Mouse (Mus musculus): Measurements from ENCODE around the gene Abcf2. TPM values are rescaled to one million over a fixed set of nuclear protein-coding genes. Genes with fewer than 3 reads are reported as not detected.

The Abcf2 gene
- total RNA-seq, 2 experiments from 2014 or later, result 85.2 to 90.3 TPM

DNA sequence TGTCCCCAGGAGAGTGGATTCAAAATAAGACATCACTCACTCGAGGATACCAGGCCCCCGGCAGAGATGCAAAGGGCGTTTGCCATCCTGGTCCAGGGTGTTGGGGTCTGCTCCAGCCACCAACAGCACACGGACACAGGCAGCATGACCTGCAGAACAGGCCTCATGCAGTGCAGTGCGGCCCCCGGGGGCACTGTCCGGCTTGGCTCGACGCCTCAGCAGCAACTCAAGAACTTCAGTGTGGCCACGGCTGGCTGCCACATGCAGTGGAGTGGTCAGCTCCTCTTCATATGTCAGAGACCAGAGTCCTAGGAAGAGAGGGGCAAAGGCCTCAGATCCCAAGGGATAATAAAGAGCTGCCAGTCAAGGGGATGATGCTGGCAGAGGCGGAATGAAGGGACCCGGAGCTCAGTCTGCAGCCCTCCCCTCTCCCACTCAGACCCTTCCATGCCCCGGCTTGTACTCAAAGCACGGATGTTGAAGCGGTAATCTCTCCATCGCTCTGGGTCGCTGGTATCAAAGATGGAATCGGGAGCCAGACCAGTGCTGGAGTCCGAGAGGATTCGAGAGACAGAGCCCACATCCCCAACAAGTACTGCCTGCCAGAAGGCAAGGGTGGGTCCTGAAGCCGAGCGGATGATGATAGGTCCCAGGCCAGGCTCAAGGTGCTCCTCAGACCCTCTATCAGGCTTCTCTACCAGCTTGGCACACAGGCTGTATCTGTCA, 37.5 kb downstream of the Abcf2 start:
- intact Hi-C loops (cut with DNase I), result no loop called here
- DNase-seq (ENCODE audit: low spot score in 2 of 2), result no peak

DNA sequence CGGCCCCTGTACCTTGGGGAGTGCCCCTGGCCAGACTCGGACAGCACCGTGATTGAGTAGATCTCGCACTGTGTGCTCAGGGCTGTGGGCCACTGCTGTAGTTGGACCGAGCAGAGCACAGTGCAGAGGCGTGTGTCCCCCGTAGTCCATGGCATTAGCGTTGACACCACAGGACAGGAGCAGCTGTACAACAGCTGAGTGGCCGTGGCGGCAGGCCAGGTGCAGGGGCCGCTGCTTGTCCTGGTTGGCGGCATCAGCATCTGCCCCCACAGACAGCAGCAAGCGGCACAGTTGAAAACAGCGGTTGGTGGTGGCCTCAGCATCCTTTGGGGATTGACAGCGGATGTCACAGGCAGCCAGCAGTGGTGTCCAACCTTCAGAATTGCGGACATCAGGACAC, 39.6 kb downstream of the Abcf2 start:
- no peak for DNase-seq (ENCODE audit: low spot score in 2 of 2)
- intact Hi-C loops (cut with DNase I), result no loop called here

DNA sequence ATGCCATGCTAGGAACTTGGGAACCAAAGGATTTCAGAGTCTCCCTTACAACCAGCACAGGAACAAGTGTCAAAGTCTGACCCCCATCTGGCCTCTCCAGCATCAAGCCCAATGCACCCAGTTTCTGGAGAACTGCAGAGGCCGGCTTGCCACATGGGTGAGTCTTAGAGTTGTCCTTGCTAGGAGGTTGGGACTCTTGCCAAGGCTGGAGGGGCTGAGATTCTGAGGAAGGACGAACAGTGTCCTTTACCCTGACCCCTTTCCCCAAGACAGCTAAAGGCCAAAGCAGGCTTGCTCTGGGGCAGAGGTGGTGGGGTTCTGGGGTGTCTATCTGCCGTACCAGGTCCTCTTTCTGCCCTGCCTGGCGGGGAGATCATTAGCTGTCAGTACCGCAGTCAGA, 40.8 kb downstream of the Abcf2 start:
- intact Hi-C loops (cut with DNase I), result no loop called here
- DNase-seq (ENCODE audit: low spot score in 2 of 2), result no peak

DNA sequence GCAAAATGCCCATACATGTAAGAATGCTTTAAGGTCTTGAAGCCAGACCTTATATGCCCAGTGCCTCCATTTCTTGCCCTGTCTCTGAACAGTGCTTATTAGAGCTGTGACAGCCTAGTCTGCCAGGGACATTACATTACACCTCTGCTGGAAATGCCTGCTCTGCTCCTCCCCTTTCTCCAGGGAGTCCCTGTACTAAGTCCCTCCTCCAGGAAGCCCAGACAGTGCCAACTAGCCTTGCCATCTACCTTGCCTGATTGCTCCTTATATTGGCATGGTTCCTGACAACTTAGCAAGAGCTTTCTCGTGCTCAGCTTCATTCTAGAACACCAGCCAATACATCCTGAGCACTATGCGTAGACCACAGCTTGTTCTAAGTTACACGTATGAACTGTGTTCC, 41.5 kb downstream of the Abcf2 start:
- DNase-seq (ENCODE audit: low spot score in 2 of 2), result no peak
- intact Hi-C loops (cut with DNase I), result no loop called here

DNA sequence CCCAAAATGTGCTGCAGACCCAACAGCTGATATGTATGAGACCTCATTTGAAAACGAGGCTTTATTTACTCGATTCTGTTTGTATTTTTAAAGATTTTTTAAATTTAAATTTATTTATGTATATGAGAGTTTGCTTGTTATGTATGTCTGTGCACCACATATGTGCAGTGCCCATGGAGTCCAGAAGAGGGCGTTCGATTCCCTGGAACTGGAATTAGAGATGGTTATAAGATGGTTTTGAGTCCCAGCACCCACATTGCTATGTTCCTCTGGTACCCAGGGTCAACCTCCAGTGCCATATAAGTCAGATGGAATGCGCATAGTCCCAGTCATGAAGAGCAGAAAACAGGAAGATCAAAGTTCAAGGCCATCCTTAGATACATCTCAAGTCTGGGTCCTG, 43.0 kb downstream of the Abcf2 start:
- intact Hi-C loops (cut with DNase I), result no loop called here

DNA sequence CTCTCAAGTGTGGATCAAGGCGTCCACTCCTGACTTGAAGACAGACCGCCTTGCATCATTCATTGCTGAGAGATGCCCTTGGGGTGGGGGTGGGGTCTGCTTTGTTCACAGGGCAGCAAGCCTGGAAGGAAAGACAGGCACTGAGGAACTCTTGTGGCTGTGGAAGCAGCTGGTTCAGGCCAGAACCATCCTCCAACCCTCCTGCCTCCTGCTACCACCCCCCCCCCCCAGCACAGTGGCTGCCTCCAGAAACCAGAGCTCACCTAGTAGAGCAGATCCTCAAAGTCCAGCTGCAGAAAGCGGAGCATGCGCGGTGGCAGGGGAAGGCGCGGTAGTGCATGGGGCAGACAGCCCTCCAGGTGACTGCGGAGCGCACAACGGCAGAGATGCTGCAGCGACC, 43.9 kb downstream of the Abcf2 start:
- DNase-seq (ENCODE audit: low spot score in 2 of 2), result no peak
- intact Hi-C loops (cut with DNase I), result no loop called here

More for the DNA sequence above, 43.0 kb downstream of the Abcf2 start:
- DNase-seq (ENCODE audit: low spot score in 2 of 2), result no peak

DNA sequence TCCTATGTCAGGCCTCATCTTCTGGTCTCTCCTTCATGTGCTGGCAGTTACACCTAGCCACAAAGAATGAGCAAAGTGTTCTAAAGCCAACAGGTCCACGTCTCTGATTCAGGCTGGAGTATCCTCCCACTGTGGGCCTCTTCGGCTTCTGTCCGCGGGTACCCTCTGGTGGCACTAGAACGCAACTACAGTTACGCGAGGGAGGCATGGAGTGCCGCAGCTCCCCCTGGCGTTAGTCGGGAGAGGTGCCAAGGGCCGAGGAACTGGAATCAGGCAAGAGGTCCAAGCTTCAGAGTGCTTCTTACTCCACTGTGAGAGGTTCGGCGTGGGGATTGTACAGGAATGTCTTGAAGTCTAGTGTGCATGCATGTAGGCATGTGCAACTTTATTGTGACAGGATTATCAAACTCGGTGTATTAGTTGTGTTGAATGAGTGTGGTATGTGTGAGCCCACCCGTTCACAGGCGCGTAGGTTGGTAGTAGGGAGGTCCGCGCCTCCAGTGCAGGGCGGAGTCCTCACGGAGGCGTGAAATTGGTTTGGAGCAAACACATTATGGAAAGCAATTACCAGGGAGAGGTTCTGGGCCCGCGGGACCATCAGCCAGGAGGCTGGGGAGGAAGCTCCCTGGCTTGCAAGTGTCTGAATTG, 47.1 kb downstream of the Abcf2 start:
- intact Hi-C loops (cut with DNase I), result loop anchor here (2.0 kb wide), 1 partner anchor 45 kb away; no protein-coding TSS in a partner anchor
- DNase-seq (ENCODE audit: low spot score in 2 of 2), result peak; percentile 88 to 92

DNA sequence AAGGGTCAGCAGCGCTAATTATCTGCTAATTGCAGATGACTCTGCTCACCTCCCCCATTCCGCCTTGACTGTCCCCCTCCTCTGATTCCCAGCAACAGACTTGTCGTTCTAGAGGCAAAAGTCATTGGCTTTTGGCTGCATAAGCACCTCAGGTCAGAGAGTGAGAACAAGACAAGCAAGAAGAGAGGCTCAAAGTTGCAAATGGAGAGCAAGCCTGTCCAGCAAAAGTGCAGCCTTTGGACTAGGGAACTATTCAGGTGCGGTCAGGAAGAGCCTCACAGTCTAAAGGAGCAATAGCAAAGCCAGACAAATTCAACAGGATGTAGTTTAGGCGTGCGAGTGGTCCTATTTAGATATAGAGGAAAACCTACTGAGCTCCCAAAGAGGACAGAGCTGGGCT, 49.5 kb downstream of the Abcf2 start:
- intact Hi-C loops (cut with DNase I), result no loop called here
- no peak for DNase-seq (ENCODE audit: low spot score in 2 of 2)

DNA sequence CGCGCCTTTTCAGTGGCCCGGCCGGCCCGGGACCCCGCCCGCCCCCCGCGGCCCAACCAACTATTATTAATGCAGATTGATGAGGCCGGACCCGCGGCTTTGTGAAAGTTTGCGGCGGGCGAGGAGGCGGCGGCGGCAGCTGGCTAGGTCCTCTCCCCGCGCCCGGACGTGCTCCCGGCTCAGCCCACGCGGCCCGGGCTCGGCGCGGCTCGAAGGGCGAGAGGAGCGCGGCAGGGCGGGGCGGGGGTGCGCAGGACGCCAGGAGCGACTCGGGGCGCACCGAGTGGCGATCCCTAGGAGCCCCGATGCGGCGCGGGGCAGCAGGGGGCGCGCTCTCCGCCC, 50.4 kb downstream of the Abcf2 start, which contains the start of gene Gbx1:
TSS of gene Gbx1 (minus strand) at position 314 of the 342 bp plus-strand sequence.
- DNase-seq (ENCODE audit: low spot score in 2 of 2), result no peak
- intact Hi-C loops (cut with DNase I), result no loop called here

DNA sequence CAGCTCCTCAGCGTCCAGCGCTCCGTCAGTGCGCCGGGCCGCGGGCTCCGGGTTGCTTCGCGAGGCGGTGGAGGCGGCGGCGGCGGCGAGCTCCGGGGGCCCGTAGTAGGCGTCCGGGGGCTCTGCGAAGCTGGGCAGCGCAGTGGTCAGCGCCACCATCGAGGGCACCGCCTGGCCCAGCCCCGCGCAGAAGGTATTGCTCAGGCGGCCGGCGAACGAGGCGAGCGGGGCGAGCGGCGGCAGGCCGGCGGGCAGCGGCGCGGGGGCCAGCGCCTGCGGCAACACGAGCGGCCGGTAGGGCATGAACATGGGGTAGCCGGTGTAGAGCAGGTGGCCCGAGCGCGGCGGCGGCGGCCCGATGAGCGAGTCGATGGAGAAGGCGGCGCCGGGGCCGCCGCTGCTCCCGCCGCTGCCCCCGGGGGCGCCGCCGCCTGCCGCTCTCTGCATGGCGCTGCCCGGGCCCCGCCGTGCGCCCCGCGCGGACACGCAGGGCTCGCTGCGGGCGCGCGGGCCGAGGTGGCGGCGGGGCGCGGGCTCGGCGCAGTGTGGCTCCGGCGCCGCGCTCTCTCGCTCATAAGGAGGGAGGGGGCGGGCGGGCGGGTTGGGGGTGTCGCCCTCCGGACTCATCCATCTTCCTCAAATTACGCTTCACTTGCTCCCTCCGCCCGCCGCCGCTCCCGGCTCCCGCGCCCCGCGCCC, 50.9 kb downstream of the Abcf2 start:
- intact Hi-C loops (cut with DNase I), result no loop called here
- no peak for DNase-seq (ENCODE audit: low spot score in 2 of 2)

DNA sequence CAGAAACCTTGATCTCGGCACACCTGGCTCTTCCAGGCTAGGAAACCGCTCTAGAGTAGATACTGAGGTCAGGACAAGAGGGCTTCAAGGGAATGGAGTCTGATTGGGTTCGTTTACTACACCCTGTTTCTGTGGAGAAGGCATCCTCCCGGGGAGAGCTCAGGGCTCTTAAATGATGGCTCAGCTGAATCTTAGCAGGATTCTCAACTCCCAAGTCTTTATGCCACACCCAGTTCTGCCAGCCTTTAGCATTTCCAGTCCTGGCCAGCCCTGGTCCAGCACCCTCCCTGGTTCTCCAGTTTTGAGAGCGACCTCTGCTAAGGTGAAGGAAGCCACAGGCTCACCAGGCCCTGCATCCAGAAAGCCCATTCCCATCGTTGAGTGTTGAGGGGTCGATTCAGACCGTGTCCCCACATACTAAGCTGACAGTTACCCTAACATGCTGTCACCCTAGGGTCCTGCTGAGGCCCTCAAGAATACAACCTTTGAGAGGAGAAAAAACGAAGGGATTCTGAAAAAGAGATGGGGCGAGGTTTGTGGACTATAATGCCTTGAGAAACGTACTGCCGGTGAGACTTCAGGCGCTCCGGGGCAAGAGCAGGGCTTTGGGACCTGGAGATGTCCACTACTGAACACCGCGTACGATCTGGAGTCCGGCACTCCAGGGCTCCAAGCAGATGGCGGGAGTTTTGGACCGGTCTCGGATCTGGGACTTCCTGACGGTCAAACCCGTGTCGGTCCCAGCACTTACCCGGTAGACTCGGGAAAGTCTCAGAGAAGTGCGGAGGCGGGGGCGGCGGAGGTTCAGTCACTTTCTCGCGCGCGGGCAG, 51.7 kb downstream of the Abcf2 start:
- DNase-seq (ENCODE audit: low spot score in 2 of 2), result no peak
- intact Hi-C loops (cut with DNase I), result no loop called here

DNA sequence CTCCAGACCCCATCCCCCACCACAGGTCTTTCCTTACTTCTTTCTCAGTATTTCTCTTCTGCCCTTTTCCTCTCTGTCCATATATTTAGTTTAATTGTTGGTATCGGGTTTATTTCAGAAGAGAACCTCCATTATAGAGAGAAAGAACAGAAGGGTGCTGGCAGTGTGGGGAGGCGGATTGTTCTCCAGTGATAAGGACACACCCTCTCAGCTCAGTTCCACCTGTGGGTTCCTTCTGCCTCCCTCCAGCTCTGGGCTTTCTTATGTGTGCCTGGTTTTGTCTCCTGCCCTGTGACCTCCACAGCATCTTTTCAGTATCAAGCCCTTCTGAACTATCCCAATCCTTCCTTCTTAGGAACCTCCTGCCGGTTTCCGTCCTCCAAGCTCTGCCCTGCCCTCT, 52.7 kb downstream of the Abcf2 start:
- no peak for DNase-seq (ENCODE audit: low spot score in 2 of 2)
- intact Hi-C loops (cut with DNase I), result no loop called here

DNA sequence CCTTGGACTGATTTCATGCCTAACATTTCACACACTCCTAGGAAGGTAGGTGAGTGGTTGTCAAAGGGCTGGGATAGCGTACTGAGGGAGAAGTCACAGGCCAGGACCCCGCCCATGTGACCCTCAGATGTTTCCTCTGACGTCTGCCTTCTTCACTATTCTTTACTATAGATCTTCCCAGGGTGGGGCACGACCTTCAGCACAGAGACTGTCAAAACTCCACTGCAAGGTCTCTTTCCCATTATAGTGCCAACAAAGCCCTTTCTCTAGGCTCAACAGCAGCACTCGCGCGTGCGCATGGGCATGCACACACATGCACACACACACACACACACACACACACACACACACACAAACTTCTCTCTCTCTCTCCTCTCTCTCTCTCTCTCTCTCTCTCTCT, 53.5 kb downstream of the Abcf2 start:
- DNase-seq (ENCODE audit: low spot score in 2 of 2), result no peak
- intact Hi-C loops (cut with DNase I), result no loop called here

DNA sequence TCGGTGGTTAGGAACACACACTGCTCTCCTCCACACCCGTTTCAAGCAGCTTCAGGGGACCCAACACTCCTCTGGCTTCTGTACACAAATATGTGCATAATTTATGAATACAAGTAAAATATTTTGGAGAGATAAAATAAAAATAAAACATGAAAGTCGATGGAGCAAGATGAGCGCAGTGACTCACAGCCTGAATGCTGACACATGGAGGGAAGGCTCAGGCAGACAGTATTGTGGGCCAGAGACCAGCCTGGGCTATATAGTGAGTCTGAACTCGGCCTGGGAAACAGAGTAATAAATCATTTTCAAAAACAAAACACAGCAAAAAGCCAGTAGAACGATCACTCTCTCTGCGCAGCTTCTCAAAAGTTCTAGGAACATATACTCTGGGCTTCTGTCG, 55.9 kb downstream of the Abcf2 start:
- DNase-seq (ENCODE audit: low spot score in 2 of 2), result no peak
- intact Hi-C loops (cut with DNase I), result no loop called here

Small RNA genes lying within 50 kb of the gene (microRNA-seq; reads per million reads assigned to microRNA genes)
- gene Mir671, result 2,164 reads per million, percentile 86 among the genes with 10 or more reads in this experiment

Other genes starting within 250 kb of the Abcf2 start
- 10 to 100 TPM; 32.2 to 32.6 TPM for gene Kcnh2, start 225.9 kb downstream of the Abcf2 start, total RNA-seq (2021)
- 10 to 100 TPM in 1 of 2 experiments, 1 to 10 TPM in 1; 6.9 to 10.8 TPM for gene Nos3, start 212.7 kb downstream of the Abcf2 start, total RNA-seq (2021)
- 1 to 10 TPM; 2.4 to 4.4 TPM for gene Atg9b, start 185.3 kb downstream of the Abcf2 start, total RNA-seq (2021)
- gene Abcb8, start 183.8 kb downstream of the Abcf2 start, total RNA-seq (2021), result 10 to 100 TPM; 52.1 to 57.4 TPM
- gene Asic3, start 164.1 kb downstream of the Abcf2 start, total RNA-seq (2021), result not detected
- 100 to 1,000 TPM; 127 to 133 TPM for gene Cdk5, start 153.9 kb downstream of the Abcf2 start, total RNA-seq (2021)
- gene Slc4a2, start 153.6 kb downstream of the Abcf2 start, total RNA-seq (2021), result 10 to 100 TPM; 36.5 to 38.6 TPM
- gene Fastk, start 132.2 kb downstream of the Abcf2 start, total RNA-seq (2021), result 100 to 1,000 TPM; 131 to 133 TPM
- 10 to 100 TPM; 24.8 to 32.5 TPM for gene Tmub1, start 129.6 kb downstream of the Abcf2 start, total RNA-seq (2021)
- gene Agap3, start 125.3 kb downstream of the Abcf2 start, total RNA-seq (2021), result 100 to 1,000 TPM; 507 to 566 TPM
- under 1 TPM in 1 of 2 experiments, not detected in 1; 0.61 TPM for gene Gbx1, start 50.3 kb downstream of the Abcf2 start, total RNA-seq (2021)
- under 1 TPM in 1 of 2 experiments, not detected in 1; 0.27 TPM for gene Asb10, start 36.5 kb downstream of the Abcf2 start, total RNA-seq (2021)
- gene 4931409K22Rik, start 20.7 kb downstream of the Abcf2 start, total RNA-seq (2021), result under 1 TPM in 1 of 2 experiments, not detected in 1; 0.23 TPM
- gene Chpf2, start 9.3 kb upstream of the Abcf2 start, total RNA-seq (2021), result 10 to 100 TPM; 69.2 to 76.9 TPM
- 100 to 1,000 TPM in 1 of 2 experiments, 10 to 100 TPM in 1; 95.3 to 108 TPM for gene Smarcd3, start 46.9 kb upstream of the Abcf2 start, total RNA-seq (2021)
- 10 to 100 TPM; 73.5 to 77.9 TPM for gene Nub1, start 108.1 kb upstream of the Abcf2 start, total RNA-seq (2021)
- under 1 TPM; 0.42 to 0.93 TPM for gene Wdr86, start 153.3 kb upstream of the Abcf2 start, total RNA-seq (2021)
- not detected for gene Crygn, start 180.5 kb upstream of the Abcf2 start, total RNA-seq (2021)